Mouse (Mus musculus) kidney, postnatal 10 days (tissue): ENCODE data around the gene Igsf9.

Experiments
- DNase-seq: peaks from one replicate; pipeline ENCODE4 v3.0.0; 2021; ENCODE audit warnings: mixed read lengths

Gene Igsf9

GRCm38 (mm10) chr1:172520576-172521440 is 39.2 kb downstream of the Igsf9 start, which contains the start of gene Cfap45:
Cfap45 (plus strand) TSS chr1:172520801.
- peak; percentile 94 for DNase-seq

- DNase-seq = no peak
Observed at GRCm38 (mm10) chr1:172522524-172522923, 40.9 kb downstream of the Igsf9 start.

- peak; percentile 67 for DNase-seq
Observed at GRCm38 (mm10) chr1:172523699-172524101, 42.1 kb downstream of the Igsf9 start.

GRCm38 (mm10) chr1:172525027-172525764 is 43.6 kb downstream of the Igsf9 start:
- peak; percentile 57 for DNase-seq

GRCm38 (mm10) chr1:172525971-172526370 is 44.4 kb downstream of the Igsf9 start:
- no peak for DNase-seq

GRCm38 (mm10) chr1:172526380-172527081 is 44.9 kb downstream of the Igsf9 start:
- DNase-seq = peak; percentile 62

- no peak for DNase-seq
Observed at GRCm38 (mm10) chr1:172527431-172527830, 45.8 kb downstream of the Igsf9 start.

- peak; percentile 96 for DNase-seq
Observed at GRCm38 (mm10) chr1:172528701-172529100, 47.1 kb downstream of the Igsf9 start.

GRCm38 (mm10) chr1:172530544-172531220 is 49.1 kb downstream of the Igsf9 start:
- DNase-seq = peak; percentile 48

- DNase-seq = peak; percentile 68
Observed at GRCm38 (mm10) chr1:172532551-172532950, 51.0 kb downstream of the Igsf9 start.

- DNase-seq = no peak
Observed at GRCm38 (mm10) chr1:172535116-172535515, 53.5 kb downstream of the Igsf9 start.

GRCm38 (mm10) chr1:172539827-172540226 is 58.2 kb downstream of the Igsf9 start:
- no peak for DNase-seq

GRCm38 (mm10) chr1:172540283-172540820 is 58.8 kb downstream of the Igsf9 start:
- DNase-seq = no peak

GRCm38 (mm10) chr1:172546062-172546461 is 64.5 kb downstream of the Igsf9 start:
- no peak for DNase-seq
